Mouse (Mus musculus): ENCODE measurements around the gene Sncb.

- TF ChIP-seq CTCF (IDR thresholded peaks at IDR 0.05; ENCODE audit: borderline replicate concordance, extremely low read depth, insufficient read depth, insufficient read length) (no peak), POLR2A (IDR thresholded peaks at IDR 0.05; ENCODE audit: borderline replicate concordance, extremely low read depth, insufficient read depth, insufficient read length, poor library complexity, severe bottlenecking) (no peak)
Observed at GRCm38 (mm10) chr13:54760164-54760795, 6.1 kb downstream of the Sncb start.
